Mouse (Mus musculus): Measurements from ENCODE around the gene Jmy. TPM values are rescaled to one million over a fixed set of nuclear protein-coding genes. Genes with fewer than 3 reads are reported as not detected.

Gene Jmy
- polyA plus RNA-seq (2014; fragmentation: Illumina TruSeq; extraction: RNeasy Lipid Tissue Mini Kit (QIAGEN cat#74804); ENCODE audit: insufficient read depth, low read depth, low replicate concordance), result 5.3 TPM

DNA sequence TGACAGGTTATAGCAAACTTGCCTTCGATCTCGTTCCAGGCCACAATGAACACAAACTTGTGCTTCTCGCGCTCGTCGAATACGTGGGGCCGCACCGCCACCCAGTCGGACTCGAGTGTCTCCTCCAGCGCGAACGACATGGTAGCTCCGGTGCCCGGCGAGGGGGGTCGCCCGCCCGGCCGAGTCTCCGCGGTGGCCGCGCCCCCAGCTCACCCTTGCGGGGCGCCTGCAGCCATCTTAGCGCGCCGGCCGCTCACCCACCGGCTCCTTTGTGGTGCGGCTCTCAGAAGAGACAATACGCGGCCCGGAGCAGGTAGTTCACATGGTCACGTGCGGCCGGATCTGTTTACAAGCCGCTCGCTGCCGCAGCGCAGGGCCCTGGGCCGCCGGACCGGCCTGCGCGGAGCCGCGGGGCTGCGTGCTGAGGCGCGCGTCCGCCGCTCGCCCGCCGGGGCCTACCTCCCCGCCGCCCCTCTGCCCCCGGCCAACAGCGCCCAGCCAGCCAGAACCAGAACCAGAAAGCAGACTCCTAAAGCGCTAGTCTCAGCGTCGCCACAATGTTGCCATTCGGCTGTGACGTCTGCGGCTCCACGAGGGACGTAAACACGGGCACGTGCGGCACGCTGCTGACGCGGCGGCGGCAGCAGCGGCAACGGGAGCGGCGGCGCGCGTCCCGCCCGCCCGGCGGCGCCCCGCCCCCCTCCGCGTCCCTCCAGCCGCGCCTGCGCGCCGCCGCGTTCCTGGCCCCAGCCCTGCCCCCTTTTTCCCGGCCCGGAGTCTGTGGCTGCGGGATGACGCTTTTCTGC is at the start of gene Jmy:
Jmy (minus strand) TSS at position 642 of the 806 bp plus-strand sequence.

Other genes with a start within 250 kb of the Jmy start
- gene Homer1, start 200.2 kb downstream of the Jmy start, polyA plus RNA-seq (2014; fragmentation: Illumina TruSeq; extraction: RNeasy Lipid Tissue Mini Kit (QIAGEN cat#74804); ENCODE audit: insufficient read depth, low read depth, low replicate concordance), result 2.7 TPM
- gene Bhmt, start 138.2 kb upstream of the Jmy start, polyA plus RNA-seq (2014; fragmentation: Illumina TruSeq; extraction: RNeasy Lipid Tissue Mini Kit (QIAGEN cat#74804); ENCODE audit: insufficient read depth, low read depth, low replicate concordance), result not detected
- not detected for gene Bhmt2, start 174.5 kb upstream of the Jmy start, polyA plus RNA-seq (2014; fragmentation: Illumina TruSeq; extraction: RNeasy Lipid Tissue Mini Kit (QIAGEN cat#74804); ENCODE audit: insufficient read depth, low read depth, low replicate concordance)
- not detected for gene Dmgdh, start 174.6 kb upstream of the Jmy start, polyA plus RNA-seq (2014; fragmentation: Illumina TruSeq; extraction: RNeasy Lipid Tissue Mini Kit (QIAGEN cat#74804); ENCODE audit: insufficient read depth, low read depth, low replicate concordance)